Mouse (Mus musculus) neural tube, embryonic 14.5 days (tissue): ENCODE data around the gene Rai14. TPM values are rescaled to one million over a fixed set of nuclear protein-coding genes. Genes with fewer than 3 reads are reported as not detected.

Experiments used
- ATAC-seq: fragments of 200-750 bp; cut with Nextera tagmentation; 2 replicates; pipeline ENCODE4 v1.8.0; 2017; ENCODE audit warnings: low read depth, mild to moderate bottlenecking, moderate TSS enrichment, moderate library complexity
- H3K27ac ChIP-seq: fragments of 300-500 bp; sonication (generic); 2 replicates; pipeline ENCODE4 v1.5.1; 2014; ENCODE audit warnings: low read depth, mild to moderate bottlenecking, control low read depth, low read length, moderate library complexity, mixed read lengths
- H3K27me3 ChIP-seq: fragments of 300-500 bp; sonication (generic); 2 replicates; pipeline ENCODE4 v1.6.1; 2014; ENCODE audit warnings: low read length; ENCODE audit not compliant: control insufficient read depth, insufficient read depth
- H3K36me3 ChIP-seq: fragments of 300-500 bp; sonication (generic); 2 replicates; pipeline ENCODE4 v1.6.1; 2014; ENCODE audit warnings: low read length, mixed read lengths; ENCODE audit not compliant: control insufficient read depth, insufficient read depth
- H3K4me1 ChIP-seq: fragments of 300-500 bp; sonication (generic); 2 replicates; pipeline ENCODE4 v1.6.1; 2014; ENCODE audit warnings: low read length; ENCODE audit not compliant: control insufficient read depth, insufficient read depth
- H3K4me2 ChIP-seq: fragments of 300-500 bp; sonication (generic); 2 replicates; pipeline ENCODE4 v1.6.1; 2014; ENCODE audit warnings: mild to moderate bottlenecking, low read depth, low read length, control low read depth
- H3K4me3 ChIP-seq: fragments of 300-500 bp; sonication (generic); 2 replicates; pipeline ENCODE4 v1.5.1; 2014; ENCODE audit warnings: low read depth, low read length, control low read depth, mixed read lengths
- H3K9ac ChIP-seq: fragments of 300-500 bp; sonication (generic); replicated peaks from 2 replicates; pipeline ENCODE4 v1.6.1; 2014; ENCODE audit warnings: low read depth, mild to moderate bottlenecking, control low read depth, low read length, mixed read lengths
- H3K9me3 ChIP-seq: fragments of 300-500 bp; sonication (generic); 2 replicates; pipeline ENCODE4 v1.6.1; 2016; ENCODE audit warnings: low read length; ENCODE audit not compliant: control insufficient read depth
- WGBS: fragments of 180-500 bp; shearing (Covaris S2); extraction: QIAGEN DNeasy Blood & Tissue Kit; methylation state at CpG from one replicate; pipeline ENCODE4 v1.1.7; 2014; 5-methylcytosine and 5-hydroxymethylcytosine counted together
- polyA plus RNA-seq: library from polyadenylated mRNA; unstranded; fragments of >200 nt; fragmentation: Nextera tagmentation; extraction: Ambion mirVana; gene quantifications from 2 replicates; pipeline ENCODE4 v1.2.1, GENCODE M21; 2014

Rai14 gene
- polyA plus RNA-seq, 1 experiment from 2014 or later = 10.0 TPM

- no peak overlapping the region for H3K4me3 ChIP-seq
- H3K9me3 ChIP-seq = no peaks in the 10 kb centered on the region
- no peak overlapping the region for H3K9ac ChIP-seq
- H3K27ac ChIP-seq = no peak overlapping the region
- no peaks in the 10 kb centered on the region for H3K27me3 ChIP-seq
- H3K4me2 ChIP-seq = no peak overlapping the region
- 83% methylated on average over 6 of the region's 6 CpGs for WGBS
- no peak for ATAC-seq
- no peaks in the 10 kb centered on the region for H3K36me3 ChIP-seq
- H3K4me1 ChIP-seq = no peaks in the 10 kb centered on the region
These were observed 85.5 kb downstream of the Rai14 start for GRCm38 (mm10) chr15:10628980-10629346.

- no peak overlapping the region for H3K27ac ChIP-seq
- no peaks in the 10 kb centered on the region for H3K4me1 ChIP-seq
- no peak overlapping the region for H3K4me2 ChIP-seq
- H3K9ac ChIP-seq = no peak overlapping the region
- ATAC-seq = no peak
- H3K27me3 ChIP-seq = no peaks in the 10 kb centered on the region
- WGBS = 85% methylated on average over 16 of the region's 16 CpGs
- H3K4me3 ChIP-seq = no peak overlapping the region
- no peaks in the 10 kb centered on the region for H3K36me3 ChIP-seq
- no peaks in the 10 kb centered on the region for H3K9me3 ChIP-seq
These were observed 86.1 kb downstream of the Rai14 start for GRCm38 (mm10) chr15:10628131-10628979.

- H3K27ac ChIP-seq = no peak overlapping the region
- H3K4me3 ChIP-seq = no peak overlapping the region
- WGBS = 19% methylated on average over 10 of the region's 10 CpGs
- no peaks in the 10 kb centered on the region for H3K36me3 ChIP-seq
- ATAC-seq = peak; percentile 65; the same call in 1 of the 2 replicates
- H3K27me3 ChIP-seq = no peaks in the 10 kb centered on the region
- H3K4me1 ChIP-seq = no peaks in the 10 kb centered on the region
- H3K9ac ChIP-seq = no peak overlapping the region
- no peaks in the 10 kb centered on the region for H3K9me3 ChIP-seq
- no peak overlapping the region for H3K4me2 ChIP-seq
These were observed 90.7 kb downstream of the Rai14 start for GRCm38 (mm10) chr15:10623571-10624227.

- Histone ChIP-seq H3K4me3 (no peak overlapping the region), H3K27ac (no peak overlapping the region), H3K9ac (no peak overlapping the region), H3K36me3 (no peaks in the 10 kb centered on the region), H3K4me1 (no peaks in the 10 kb centered on the region), H3K9me3 (no peaks in the 10 kb centered on the region), H3K27me3 (no peaks in the 10 kb centered on the region), H3K4me2 (no peak overlapping the region)
- WGBS = 95% methylated on average over 8 of the region's 8 CpGs
- ATAC-seq = no peak
These were observed 93.2 kb downstream of the Rai14 start for GRCm38 (mm10) chr15:10621194-10621593.

GRCm38 (mm10) chr15:10619678-10620077 lies 94.7 kb downstream of the Rai14 start:
- Histone ChIP-seq H3K27ac (no peak overlapping the region), H3K9ac (no peak overlapping the region), H3K4me3 (no peak overlapping the region), H3K4me1 (no peaks in the 10 kb centered on the region), H3K36me3 (no peaks in the 10 kb centered on the region), H3K9me3 (no peaks in the 10 kb centered on the region), H3K4me2 (no peak overlapping the region), H3K27me3 (no peaks in the 10 kb centered on the region)
- 100% methylated on average over 3 of the region's 3 CpGs for WGBS
- ATAC-seq = no peak

- Histone ChIP-seq H3K36me3 (no peaks in the 10 kb centered on the region), H3K27ac (no peak overlapping the region), H3K9ac (no peak overlapping the region), H3K4me1 (no peaks in the 10 kb centered on the region), H3K4me2 (no peak overlapping the region), H3K27me3 (no peaks in the 10 kb centered on the region), H3K9me3 (no peaks in the 10 kb centered on the region), H3K4me3 (no peak overlapping the region)
- 95% methylated on average over 2 of the region's 2 CpGs for WGBS
- no peak for ATAC-seq
These were observed 96.1 kb downstream of the Rai14 start for GRCm38 (mm10) chr15:10618276-10618675.

- no peaks in the 10 kb centered on the region for H3K9me3 ChIP-seq
- H3K9ac ChIP-seq = no peak overlapping the region
- no peaks in the 10 kb centered on the region for H3K36me3 ChIP-seq
- H3K4me3 ChIP-seq = no peak overlapping the region
- H3K27ac ChIP-seq = no peak overlapping the region
- no peaks in the 10 kb centered on the region for H3K27me3 ChIP-seq
- H3K4me2 ChIP-seq = no peak overlapping the region
- 0 out of 2 replicates have a peak, but pooled peaks cover 2% of the 10 kb centered on the region for H3K4me1 ChIP-seq
- no peak for ATAC-seq
- whole genome bisulfite sequencing = 73% methylated on average over 6 of the region's 6 CpGs
These were observed 98.4 kb downstream of the Rai14 start for GRCm38 (mm10) chr15:10616001-10616400.

- 30% methylated on average over 9 of the region's 9 CpGs for WGBS
- H3K4me3 ChIP-seq = no peak overlapping the region
- no peak overlapping the region for H3K9ac ChIP-seq
- H3K27me3 ChIP-seq = no peaks in the 10 kb centered on the region
- peak; percentile 62; the same call in 1 of the 2 replicates for ATAC-seq
- no peaks in the 10 kb centered on the region for H3K9me3 ChIP-seq
- H3K4me1 ChIP-seq = 0 out of 2 replicates have a peak, but pooled peaks cover 2% of the 10 kb centered on the region
- no peak overlapping the region for H3K4me2 ChIP-seq
- no peaks in the 10 kb centered on the region for H3K36me3 ChIP-seq
- H3K27ac ChIP-seq = no peak overlapping the region
These were observed 103.4 kb downstream of the Rai14 start for GRCm38 (mm10) chr15:10611040-10611439.

- H3K27ac ChIP-seq = no peak overlapping the region
- ATAC-seq = no peak
- H3K27me3 ChIP-seq = no peaks in the 10 kb centered on the region
- H3K9me3 ChIP-seq = no peaks in the 10 kb centered on the region
- H3K4me1 ChIP-seq = 0 out of 2 replicates have a peak, but pooled peaks cover 2% of the 10 kb centered on the region
- no peak overlapping the region for H3K9ac ChIP-seq
- WGBS = 86% methylated on average over 4 of the region's 4 CpGs
- H3K4me3 ChIP-seq = no peak overlapping the region
- no peak overlapping the region for H3K4me2 ChIP-seq
- no peaks in the 10 kb centered on the region for H3K36me3 ChIP-seq
These were observed 105.3 kb downstream of the Rai14 start for GRCm38 (mm10) chr15:10609107-10609506.
